Mouse (Mus musculus) kidney, postnatal 14 days (tissue): ENCODE measurements at regions not wholly inside any gene's neighbourhood (a gene's known extent, or its start where the extent isn't known, plus 50 kb on each side); places are given as distances from the start of the nearest gene placed in this dataset.
A peak's percentile ranks its signal among the peaks of the same experiment; 100 is the strongest.
"Not testable (repeated sequence)": the region's sequence is repeated elsewhere in the genome, so short reads cannot be mapped to it uniquely, and the experiment has no call there.

Experiments
- DNase-seq: peaks from one replicate; pipeline ENCODE4 v3.0.0; 2022; ENCODE audit warnings: mixed read lengths

GRCm38 (mm10) chr2:179148194-179148593 is 294.0 kb upstream of the Cdh4 start:
- no peak for DNase-seq

- no peak for DNase-seq
These were observed 293.6 kb upstream of the Cdh4 start for GRCm38 (mm10) chr2:179148667-179149066.

- DNase-seq: no peak
These were observed 283.4 kb upstream of the Cdh4 start for GRCm38 (mm10) chr2:179158881-179159280.

GRCm38 (mm10) chr2:179163116-179163515 is 279.1 kb upstream of the Cdh4 start:
- DNase-seq: no peak

- no peak for DNase-seq
These were observed 272.1 kb upstream of the Cdh4 start for GRCm38 (mm10) chr2:179170157-179170556.

- no peak for DNase-seq
These were observed 271.6 kb upstream of the Cdh4 start for GRCm38 (mm10) chr2:179170608-179171007.

GRCm38 (mm10) chr2:179176835-179177530 is 265.2 kb upstream of the Cdh4 start:
- not testable (repeated sequence) for DNase-seq

GRCm38 (mm10) chr2:179181366-179181765 is 260.9 kb upstream of the Cdh4 start:
- DNase-seq: no peak

- DNase-seq: no peak
These were observed 260.1 kb upstream of the Cdh4 start for GRCm38 (mm10) chr2:179182123-179182522.

- DNase-seq: no peak
These were observed 249.2 kb upstream of the Cdh4 start for GRCm38 (mm10) chr2:179192906-179193496.

- DNase-seq: peak; percentile 83
These were observed 248.6 kb upstream of the Cdh4 start for GRCm38 (mm10) chr2:179193507-179194160.

- DNase-seq: no peak
These were observed 244.8 kb upstream of the Cdh4 start for GRCm38 (mm10) chr2:179197471-179197870.

- peak; percentile 48 for DNase-seq
These were observed 241.7 kb upstream of the Cdh4 start for GRCm38 (mm10) chr2:179200495-179200894.

GRCm38 (mm10) chr2:179210164-179210805 is 231.9 kb upstream of the Cdh4 start:
- no peak for DNase-seq

- DNase-seq: no peak
These were observed 225.5 kb upstream of the Cdh4 start for GRCm38 (mm10) chr2:179216773-179217172.

- DNase-seq: no peak
These were observed 214.1 kb upstream of the Cdh4 start for GRCm38 (mm10) chr2:179228096-179228495.

GRCm38 (mm10) chr2:179231708-179232354 is 210.4 kb upstream of the Cdh4 start:
- no peak for DNase-seq

- DNase-seq: no peak
These were observed 204.1 kb upstream of the Cdh4 start for GRCm38 (mm10) chr2:179238166-179238565.

- no peak for DNase-seq
These were observed 181.3 kb upstream of the Cdh4 start for GRCm38 (mm10) chr2:179260892-179261291.

GRCm38 (mm10) chr2:179263888-179264287 is 178.3 kb upstream of the Cdh4 start:
- DNase-seq: no peak

- no peak for DNase-seq
These were observed 176.8 kb upstream of the Cdh4 start for GRCm38 (mm10) chr2:179265436-179265835.

- DNase-seq: no peak
These were observed 164.9 kb upstream of the Cdh4 start for GRCm38 (mm10) chr2:179277204-179277886.

GRCm38 (mm10) chr2:179277887-179278282 is 164.3 kb upstream of the Cdh4 start:
- DNase-seq: no peak
